Mouse (Mus musculus): ENCODE data around the gene Cldn4. TPM values are rescaled to one million over a fixed set of nuclear protein-coding genes. Genes with fewer than 3 reads are reported as not detected.
A peak's percentile ranks its signal among the peaks of the same experiment; 100 is the strongest.

The Cldn4 gene
- polyA plus RNA-seq, 2 experiments, result 50.0 to 61.5 TPM

- TF ChIP-seq POLR2A (IDR thresholded peaks at IDR 0.05; ENCODE audit: borderline replicate concordance, extremely low read depth, insufficient read depth, insufficient read length), result no peak
- Histone ChIP-seq H3K27ac (replicated peaks; ENCODE audit: low read depth, low read length) (no peak overlapping the region), H3K27me3 (ENCODE audit: control insufficient read depth, insufficient read depth, low read length) (peaks cover 12% of the 10 kb centered on the region; the same call in 1 of the 2 replicates), H3K9ac (ENCODE audit: low read depth, low read length, severe bottlenecking) (no peak overlapping the region), H3K4me3 (replicated peaks; ENCODE audit: low read length) (no peak overlapping the region), H3K4me2 (replicated peaks; ENCODE audit: low read depth, low read length, severe bottlenecking) (peak overlapping the region; percentile 0), H3K36me3 (ENCODE audit: control insufficient read depth, insufficient read depth, low read length) (no peaks in the 10 kb centered on the region), H3K4me1 (ENCODE audit: control insufficient read depth, insufficient read depth, low read length) (peaks cover 15% of the 10 kb centered on the region), H3K9me3 (ENCODE audit: control insufficient read depth, low read length) (no peaks in the 10 kb centered on the region)
- WGBS, result 16% methylated on average over 19 of the region's 19 CpGs
- DNase-seq (ENCODE audit: low spot score), result no peak
- ATAC-seq (ENCODE audit: low FRiP score, low read depth), result peak; percentile 26; the same call in 1 of the 2 replicates
These were observed 4.5 kb upstream of the Cldn4 start for GRCm38 (mm10) chr5:134951053-134951884.

- Histone ChIP-seq H3K27me3 (ENCODE audit: control insufficient read depth, insufficient read depth, low read length) (peaks cover 24% of the 10 kb centered on the region; the same call in 1 of the 2 replicates), H3K4me1 (ENCODE audit: control insufficient read depth, insufficient read depth, low read length) (peaks cover 15% of the 10 kb centered on the region), H3K4me3 (replicated peaks; ENCODE audit: low read length) (no peak overlapping the region), H3K36me3 (ENCODE audit: control insufficient read depth, insufficient read depth, low read length) (no peaks in the 10 kb centered on the region), H3K9ac (ENCODE audit: low read depth, low read length, severe bottlenecking) (no peak overlapping the region), H3K27ac (replicated peaks; ENCODE audit: low read depth, low read length) (no peak overlapping the region), H3K4me2 (replicated peaks; ENCODE audit: low read depth, low read length, severe bottlenecking) (no peak overlapping the region), H3K9me3 (ENCODE audit: control insufficient read depth, low read length) (no peaks in the 10 kb centered on the region)
- no peak for ATAC-seq (ENCODE audit: low FRiP score, low read depth)
- no peak for TF ChIP-seq POLR2A (IDR thresholded peaks at IDR 0.05; ENCODE audit: borderline replicate concordance, extremely low read depth, insufficient read depth, insufficient read length)
- no peak for DNase-seq (ENCODE audit: low spot score)
- 67% methylated on average over 4 of the region's 4 CpGs for WGBS
These were observed 1.3 kb upstream of the Cldn4 start for GRCm38 (mm10) chr5:134948085-134948439.

- Histone ChIP-seq H3K4me1 (ENCODE audit: control insufficient read depth, insufficient read depth, low read length) (peaks cover 15% of the 10 kb centered on the region), H3K9me3 (ENCODE audit: control insufficient read depth, low read length) (no peaks in the 10 kb centered on the region), H3K9ac (ENCODE audit: low read depth, low read length, severe bottlenecking) (no peak overlapping the region), H3K4me3 (replicated peaks; ENCODE audit: low read length) (no peak overlapping the region), H3K27ac (replicated peaks; ENCODE audit: low read depth, low read length) (no peak overlapping the region), H3K27me3 (ENCODE audit: control insufficient read depth, insufficient read depth, low read length) (peaks cover 24% of the 10 kb centered on the region; the same call in 1 of the 2 replicates), H3K4me2 (replicated peaks; ENCODE audit: low read depth, low read length, severe bottlenecking) (no peak overlapping the region), H3K36me3 (ENCODE audit: control insufficient read depth, insufficient read depth, low read length) (no peaks in the 10 kb centered on the region)
- ATAC-seq (ENCODE audit: low FRiP score, low read depth) (no peak), DNase-seq (ENCODE audit: low spot score) (no peak)
- TF ChIP-seq POLR2A (IDR thresholded peaks at IDR 0.05; ENCODE audit: borderline replicate concordance, extremely low read depth, insufficient read depth, insufficient read length), result no peak
- 41% methylated on average over 5 of the region's 5 CpGs for WGBS
These were observed 818 bp upstream of the Cldn4 start for GRCm38 (mm10) chr5:134947420-134948084.

- H3K4me3 ChIP-seq (replicated peaks; ENCODE audit: low read length), result peak overlapping the region; percentile 26
- H3K4me1 ChIP-seq (ENCODE audit: control insufficient read depth, insufficient read depth, low read length), result peaks cover 10% of the 10 kb centered on the region; the same call in 1 of the 2 replicates
- H3K27ac ChIP-seq (replicated peaks; ENCODE audit: low read depth, low read length), result no peak overlapping the region
- H3K9me3 ChIP-seq (ENCODE audit: control insufficient read depth, low read length), result no peaks in the 10 kb centered on the region
- H3K4me2 ChIP-seq (replicated peaks; ENCODE audit: low read depth, low read length, severe bottlenecking), result peak overlapping the region; percentile 15; the same call in 1 of the 2 replicates
- H3K36me3 ChIP-seq (ENCODE audit: control insufficient read depth, insufficient read depth, low read length), result no peaks in the 10 kb centered on the region
- DNase-seq (ENCODE audit: low spot score), result no peak
- 21% methylated on average over 43 of the region's 43 CpGs for WGBS
- TF ChIP-seq POLR2A (IDR thresholded peaks at IDR 0.05; ENCODE audit: borderline replicate concordance, extremely low read depth, insufficient read depth, insufficient read length), result no peak
- peak overlapping the region; percentile 34 for H3K9ac ChIP-seq (ENCODE audit: low read depth, low read length, severe bottlenecking)
- H3K27me3 ChIP-seq (ENCODE audit: control insufficient read depth, insufficient read depth, low read length), result peaks cover 24% of the 10 kb centered on the region; the same call in 1 of the 2 replicates
- no peak for ATAC-seq (ENCODE audit: low FRiP score, low read depth)
These were observed 474 bp downstream of the Cldn4 start for GRCm38 (mm10) chr5:134946063-134946856.

All from limb, embryonic 14.5 days (tissue).